Mouse (Mus musculus): ENCODE measurements around the gene Jhy. TPM values are rescaled to one million over a fixed set of nuclear protein-coding genes. Genes with fewer than 3 reads are reported as not detected.

Gene Jhy
- total and polyA plus RNA-seq, 3 experiments, result not detected

GRCm38 (mm10) chr9:41011512-41012436 lies 47.9 kb upstream of the Jhy start:
- Histone ChIP-seq H3K4me3 (ENCODE audit: control insufficient read depth in 1 of 2, insufficient read depth in 1 of 2, low read depth in 2 of 2, low read length in 2 of 2) (no peak overlapping the region), H3K36me3 (ENCODE audit: control insufficient read depth in 1 of 2, insufficient read depth in 2 of 2, low read length in 2 of 2) (no peaks in the 10 kb centered on the region), H3K4me1 (ENCODE audit: control insufficient read depth in 1 of 2, insufficient read depth in 2 of 2, low read length in 2 of 2) (no peaks in the 10 kb centered on the region), H3K27ac (ENCODE audit: control insufficient read depth, low read depth, low read length) (no peak overlapping the region), H3K9ac (ENCODE audit: control insufficient read depth, low read depth, low read length, poor library complexity, severe bottlenecking) (no peak overlapping the region), H3K27me3 (ENCODE audit: control insufficient read depth in 1 of 2, insufficient read depth in 2 of 2, low read length in 2 of 2) (no peaks in the 10 kb centered on the region), H3K9me3 (replicated peaks; ENCODE audit: insufficient read depth, low read length) (no peaks in the 10 kb centered on the region), H3K79me2 (ENCODE audit: control insufficient read depth, insufficient read depth, low read length, poor library complexity) (no peaks in the 10 kb centered on the region)
- DNase-seq (ENCODE audit: low read depth, low spot score), result no peak
- no peak for TF ChIP-seq MAFK (IDR thresholded peaks at IDR 0.05; ENCODE audit: borderline replicate concordance, low read depth, low read length)

- H3K27me3 ChIP-seq (ENCODE audit: control insufficient read depth in 1 of 2, insufficient read depth in 2 of 2, low read length in 2 of 2), result no peaks in the 10 kb centered on the region; a peak in 1 of 4 replicates
- H3K79me2 ChIP-seq (ENCODE audit: control insufficient read depth, insufficient read depth, low read length, poor library complexity), result no peaks in the 10 kb centered on the region
- H3K27ac ChIP-seq (ENCODE audit: control insufficient read depth, low read depth, low read length), result no peak overlapping the region
- H3K36me3 ChIP-seq (ENCODE audit: control insufficient read depth in 1 of 2, insufficient read depth in 2 of 2, low read length in 2 of 2), result no peaks in the 10 kb centered on the region
- H3K9me3 ChIP-seq (replicated peaks; ENCODE audit: insufficient read depth, low read length), result no peaks in the 10 kb centered on the region
- H3K4me3 ChIP-seq (ENCODE audit: control insufficient read depth in 1 of 2, insufficient read depth in 1 of 2, low read depth in 2 of 2, low read length in 2 of 2), result no peak overlapping the region
- H3K4me1 ChIP-seq (ENCODE audit: control insufficient read depth in 1 of 2, insufficient read depth in 2 of 2, low read length in 2 of 2), result no peaks in the 10 kb centered on the region
- TF ChIP-seq SIN3A (IDR thresholded peaks at IDR 0.05; ENCODE audit: low read length), result no peak
- TF ChIP-seq RCOR1 (IDR thresholded peaks at IDR 0.05; ENCODE audit: low read depth, low read length), result no peak
- no peak for TF ChIP-seq POLR2AphosphoS2 (IDR thresholded peaks at IDR 0.05; ENCODE audit: low read length)
- TF ChIP-seq POLR2A (IDR thresholded peaks at IDR 0.05; ENCODE audit: control insufficient read depth in 1 of 2, insufficient read depth in 1 of 2, low read depth in 1 of 2, low read length in 2 of 2, poor library complexity in 1 of 2), result no peak
- no peak for TF ChIP-seq CTCF (IDR thresholded peaks at IDR 0.05 in 2 of 3, conservative IDR thresholded peaks at IDR 0.05 in 1 of 3; ENCODE audit: control insufficient read depth in 1 of 3, insufficient read depth in 1 of 3, low read depth in 2 of 3, low read length in 3 of 3, poor library complexity in 1 of 3, severe bottlenecking in 1 of 3)
- no peak for TF ChIP-seq ETS1 (IDR thresholded peaks at IDR 0.05; ENCODE audit: low read depth, low read length)
- TF ChIP-seq MYB (IDR thresholded peaks at IDR 0.05; ENCODE audit: low read depth, low read length), result no peak
- TF ChIP-seq ZC3H11A (IDR thresholded peaks at IDR 0.05; ENCODE audit: low read depth, low read length), result no peak
- no peak overlapping the region for H3K9ac ChIP-seq (ENCODE audit: control insufficient read depth, low read depth, low read length, poor library complexity, severe bottlenecking)
- DNase-seq (ENCODE audit: low read depth, low spot score), result no peak
These were observed 43.9 kb upstream of the Jhy start for GRCm38 (mm10) chr9:41007785-41008184.

GRCm38 (mm10) chr9:41004415-41004814 lies 40.5 kb upstream of the Jhy start, which contains the start of gene Crtam:
Gene Crtam (minus strand): TSS chr9:41004628.
- DNase-seq (ENCODE audit: low read depth, low spot score), result no peak
- no peaks in the 10 kb centered on the region for H3K79me2 ChIP-seq (ENCODE audit: control insufficient read depth, insufficient read depth, low read length, poor library complexity)
- H3K4me3 ChIP-seq (ENCODE audit: control insufficient read depth in 1 of 2, insufficient read depth in 1 of 2, low read depth in 2 of 2, low read length in 2 of 2), result no peak within 1 kb of the TSS
- H3K27me3 ChIP-seq (ENCODE audit: control insufficient read depth in 1 of 2, insufficient read depth in 2 of 2, low read length in 2 of 2), result no peaks in the 10 kb centered on the region; a peak in 1 of 4 replicates
- no peaks in the 10 kb centered on the region for H3K9me3 ChIP-seq (replicated peaks; ENCODE audit: insufficient read depth, low read length)
- no peak within 1 kb of the TSS for H3K9ac ChIP-seq (ENCODE audit: control insufficient read depth, low read depth, low read length, poor library complexity, severe bottlenecking)
- no peak for TF ChIP-seq ELF1 (IDR thresholded peaks at IDR 0.05; ENCODE audit: low read depth, low read length)
- TF ChIP-seq TCF12 (IDR thresholded peaks at IDR 0.05; ENCODE audit: low read depth, low read length), result no peak
- no peak for TF ChIP-seq BHLHE40 (IDR thresholded peaks at IDR 0.05; ENCODE audit: borderline replicate concordance, low read depth, low read length)
- no peak for TF ChIP-seq USF1 (IDR thresholded peaks at IDR 0.05; ENCODE audit: low read depth, low read length)
- TF ChIP-seq E2F4 (IDR thresholded peaks at IDR 0.05; ENCODE audit: borderline replicate concordance, low read depth, low read length), result no peak
- no peak for TF ChIP-seq CTCF (IDR thresholded peaks at IDR 0.05 in 2 of 3, conservative IDR thresholded peaks at IDR 0.05 in 1 of 3; ENCODE audit: control insufficient read depth in 1 of 3, insufficient read depth in 1 of 3, low read depth in 2 of 3, low read length in 3 of 3, poor library complexity in 1 of 3, severe bottlenecking in 1 of 3)
- TF ChIP-seq TBP (IDR thresholded peaks at IDR 0.05; ENCODE audit: low read depth, low read length), result no peak
- TF ChIP-seq EP300 (IDR thresholded peaks at IDR 0.05; ENCODE audit: low read depth in 1 of 2, low read length in 2 of 2), result no peak
- TF ChIP-seq SIN3A (IDR thresholded peaks at IDR 0.05; ENCODE audit: low read length), result no peak
- no peak for TF ChIP-seq SMC3 (IDR thresholded peaks at IDR 0.05; ENCODE audit: low read depth, low read length)
- no peak for TF ChIP-seq MYB (IDR thresholded peaks at IDR 0.05; ENCODE audit: low read depth, low read length)
- no peak for TF ChIP-seq KAT2A (conservative IDR thresholded peaks at IDR 0.05; ENCODE audit: low read depth, low read length)
- TF ChIP-seq ZNF384 (IDR thresholded peaks at IDR 0.05; ENCODE audit: low read depth, low read length), result no peak
- TF ChIP-seq JUND (IDR thresholded peaks at IDR 0.05; ENCODE audit: low read depth, low read length), result no peak
- no peak for TF ChIP-seq MYC (IDR thresholded peaks at IDR 0.05; ENCODE audit: low read depth, low read length)
- no peaks in the 10 kb centered on the region for H3K36me3 ChIP-seq (ENCODE audit: control insufficient read depth in 1 of 2, insufficient read depth in 2 of 2, low read length in 2 of 2)
- H3K27ac ChIP-seq (ENCODE audit: control insufficient read depth, low read depth, low read length), result no peak within 1 kb of the TSS
- H3K4me1 ChIP-seq (ENCODE audit: control insufficient read depth in 1 of 2, insufficient read depth in 2 of 2, low read length in 2 of 2), result no peaks in the 10 kb centered on the region

All from MEL (cell line).